17 mouse cellular contexts compared by ENCODE assay signal in the genomic region with DNA sequence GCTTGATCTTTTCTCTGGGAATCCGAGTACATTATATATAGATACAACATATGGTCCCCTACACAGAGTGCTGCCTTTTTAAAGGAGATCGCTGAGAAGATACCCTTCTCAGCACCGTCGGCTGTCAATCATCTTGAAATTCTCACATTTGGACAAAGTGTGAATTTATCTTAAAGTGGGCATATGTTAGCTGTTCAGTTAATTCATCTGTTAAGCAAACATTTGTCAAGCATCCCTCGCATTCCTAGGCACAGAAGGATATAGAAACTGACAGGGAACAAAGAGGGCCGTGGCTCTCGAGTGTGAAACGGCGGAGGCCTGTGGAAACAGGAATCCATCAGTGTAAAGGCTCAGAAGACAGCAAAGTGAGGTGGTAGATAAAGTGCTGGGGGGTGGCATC.
A peak's percentile ranks its signal among the peaks of the same experiment; 100 is the strongest.
DNase-seq lines count a peak whose midpoint lies in the region; ATAC-seq and TF ChIP-seq lines count a peak whose summit lies in the region.
"Had no signal": no experiment of that assay in that cellular context is flagged by ENCODE, and none has a peak within 500 bp of the region (broad histone marks: within the 10 kb centered on the region; RNA-seq: fewer than 3 reads in every experiment).

No protein-coding gene starts in this region.

- H3K36me3 ChIP-seq in forebrain, embryonic 14.5 days (ENCODE audit: control insufficient read depth, insufficient read depth, low read length): no peaks in the 10 kb centered on the region
- H3K36me3 ChIP-seq: liver, embryonic 12.5 days; neural tube, embryonic 13.5 days had no signal

- peak overlapping the region; percentile 32; the same call in 1 of the 2 replicates for H3K27ac ChIP-seq in layer of hippocampus, adult 2 months
- H3K27ac ChIP-seq in forebrain, embryonic 14.5 days (ENCODE audit: low read depth, low read length): no peak overlapping the region
- H3K27ac ChIP-seq: kidney, postnatal 0 days; liver, embryonic 12.5 days; neural tube, embryonic 13.5 days had no signal

- TF ChIP-seq CTCF in layer of hippocampus, adult 2 months (conservative IDR thresholded peaks at IDR 0.05): no peak

- H3K9ac ChIP-seq in forebrain, embryonic 14.5 days (ENCODE audit: low read length): no peak overlapping the region
- H3K9ac ChIP-seq: liver, embryonic 12.5 days; neural tube, embryonic 13.5 days had no signal

- WGBS in forebrain, embryonic 14.5 days: 61% methylated on average over 9 of the region's 9 CpGs

- ATAC-seq in forebrain, embryonic 14.5 days: peak; percentile 83; the same call in 1 of the 2 replicates
- ATAC-seq: liver, embryonic 12.5 days had no signal

- H3K9me3 ChIP-seq in forebrain, embryonic 14.5 days (replicated peaks; ENCODE audit: control insufficient read depth, low read length): no peaks in the 10 kb centered on the region
- H3K9me3 ChIP-seq: liver, embryonic 12.5 days; megakaryocyte, embryonic 14.5 days; neural tube, embryonic 13.5 days had no signal

- no peak overlapping the region for H3K4me3 ChIP-seq in layer of hippocampus, adult 2 months
- no peak overlapping the region for H3K4me3 ChIP-seq in forebrain, embryonic 14.5 days (ENCODE audit: low read depth, low read length)
- H3K4me3 ChIP-seq: liver, embryonic 12.5 days; megakaryocyte, embryonic 14.5 days; neural tube, embryonic 13.5 days had no signal

- no peak overlapping the region for H3K4me2 ChIP-seq in forebrain, embryonic 14.5 days (ENCODE audit: low read length)
- H3K4me2 ChIP-seq: heart, embryonic 11.5 days; liver, embryonic 12.5 days; neural tube, embryonic 13.5 days had no signal

- peak; percentile 9 for DNase-seq in embryo, embryonic 11 days
- DNase-seq in embryo, embryonic 10 days (ENCODE audit: low spot score): no peak
- no peak for DNase-seq in layer of hippocampus, adult 2 months (ENCODE audit: low spot score in 2 of 2)
- DNase-seq in layer of hippocampus, postnatal 25 days (ENCODE audit: extremely low spot score in 1 of 2, low spot score in 1 of 2): no peak
- peak; percentile 75 for DNase-seq in forebrain, embryonic 14.5 days (ENCODE audit: low spot score)
- peak; percentile 10 for DNase-seq in right cerebral cortex, postnatal 4 days
- no peak for DNase-seq in yolk sac, embryonic 10.5 days (ENCODE audit: low spot score)
- DNase-seq: heart, postnatal 10 days; kidney, adult 11 months; lung, adult 2 months; midbrain, embryonic 14.5 days; thymus, adult 2 months had no signal

- no peaks in the 10 kb centered on the region for H3K27me3 ChIP-seq in forebrain, embryonic 14.5 days (replicated peaks; ENCODE audit: control insufficient read depth, insufficient read depth, low read length)
- H3K27me3 ChIP-seq: liver, embryonic 12.5 days; megakaryocyte, embryonic 14.5 days; neural tube, embryonic 13.5 days had no signal

- H3K4me1 ChIP-seq in forebrain, embryonic 14.5 days (ENCODE audit: control insufficient read depth, insufficient read depth, low read length): no peaks in the 10 kb centered on the region
- H3K4me1 ChIP-seq: liver, embryonic 12.5 days had no signal

Comparison
In these comparisons a context has a peak if more than half of its experiments do, and no peak if none do; other contexts are left out.
1. DNase-seq: peak in embryo, embryonic 11 days (single experiment), forebrain, embryonic 14.5 days (single experiment) and right cerebral cortex, postnatal 4 days (single experiment); none in embryo, embryonic 10 days (single experiment), layer of hippocampus, adult 2 months (0 of 2), layer of hippocampus, postnatal 25 days (0 of 2) and yolk sac, embryonic 10.5 days (single experiment).